Mouse (Mus musculus): ENCODE results near the gene Gm49322. TPM values are rescaled to one million over a fixed set of nuclear protein-coding genes. Genes with fewer than 3 reads are reported as not detected.
A peak's percentile ranks its signal among the peaks of the same experiment; 100 is the strongest.

Gm49322 gene
- polyA plus RNA-seq, 1 experiment from 2014 or later: 1.1 TPM

DNA sequence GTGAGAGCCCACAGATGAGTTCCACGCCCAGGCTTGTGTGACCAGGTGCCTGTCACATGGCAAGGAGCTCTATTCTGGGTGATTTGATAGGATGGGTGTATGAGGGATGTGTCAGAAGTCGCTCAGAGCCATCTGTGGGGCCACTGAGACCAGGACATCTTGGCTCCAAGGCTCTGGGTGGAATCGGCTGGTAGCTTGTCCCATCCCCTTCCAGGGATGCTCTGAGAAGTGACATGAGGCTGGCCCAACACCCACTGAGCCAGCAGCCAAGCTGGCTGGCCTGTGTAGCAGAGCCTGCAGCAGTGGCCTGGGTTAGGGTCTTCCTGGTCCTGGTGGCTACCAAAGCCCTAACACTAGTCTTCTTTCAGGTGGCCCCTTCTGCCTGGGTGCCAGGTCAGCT is 2.6 kb downstream of the Gm49322 start:
- DNase-seq (ENCODE audit: low spot score) (no peak), ATAC-seq (no peak)
- Histone ChIP-seq H3K4me2 (replicated peaks; ENCODE audit: low read depth, low read length) (no peak overlapping the region), H3K9me3 (ENCODE audit: low read length) (no peaks in the 10 kb centered on the region), H3K36me3 (ENCODE audit: insufficient read depth, low read length) (peaks cover 6% of the 10 kb centered on the region; the same call in 1 of the 2 replicates), H3K9ac (replicated peaks; ENCODE audit: low read depth) (no peak overlapping the region), H3K4me3 (ENCODE audit: low read depth, low read length) (no peak overlapping the region), H3K4me1 (ENCODE audit: insufficient read depth, low read depth, low read length) (peaks cover 6% of the 10 kb centered on the region; the same call in 1 of the 2 replicates), H3K27ac (ENCODE audit: low read length) (no peak overlapping the region), H3K27me3 (replicated peaks; ENCODE audit: insufficient read depth, low read length) (no peaks in the 10 kb centered on the region)
- TF ChIP-seq EP300 (IDR thresholded peaks at IDR 0.05): no peak
- no peak for TF ChIP-seq CTCF (IDR thresholded peaks at IDR 0.05)
- 90% methylated on average over 3 of the region's 3 CpGs for WGBS

DNA sequence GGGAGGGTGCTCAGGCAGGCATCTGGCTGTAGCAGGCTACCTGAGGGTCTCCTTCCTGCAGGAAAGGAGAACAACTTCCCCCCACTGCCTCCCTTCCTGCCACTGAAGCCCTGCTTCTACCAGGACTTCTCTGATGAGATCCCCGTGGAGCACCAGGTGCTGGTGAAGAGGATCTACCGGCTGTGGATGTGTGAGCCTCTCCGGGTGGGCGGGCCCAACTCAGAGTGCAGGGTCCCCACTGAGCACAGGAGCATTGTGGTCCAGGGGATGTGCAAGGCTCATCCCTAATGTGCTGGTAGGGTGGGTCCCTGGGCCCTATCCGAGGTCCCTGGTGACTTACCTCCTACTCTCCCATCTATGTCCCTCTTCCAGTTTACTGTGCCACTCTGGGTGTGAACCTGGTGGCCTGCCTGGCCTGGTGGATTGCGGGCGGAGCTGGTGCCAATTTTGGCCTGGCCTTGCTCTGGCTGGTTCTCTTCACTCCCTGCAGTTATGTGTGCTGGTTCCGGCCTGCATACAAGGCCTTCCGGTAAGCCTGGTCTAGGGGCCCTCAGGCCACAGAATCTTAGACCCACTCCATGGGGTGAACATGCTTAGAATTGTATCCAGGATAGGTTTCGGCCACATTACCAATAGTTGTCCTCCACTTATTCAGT is 3.6 kb downstream of the Gm49322 start:
- Histone ChIP-seq H3K9ac (replicated peaks; ENCODE audit: low read depth) (no peak overlapping the region), H3K4me1 (ENCODE audit: insufficient read depth, low read depth, low read length) (no peaks in the 10 kb centered on the region), H3K9me3 (ENCODE audit: low read length) (no peaks in the 10 kb centered on the region), H3K36me3 (ENCODE audit: insufficient read depth, low read length) (peaks cover 6% of the 10 kb centered on the region; the same call in 1 of the 2 replicates), H3K27ac (ENCODE audit: low read length) (no peak overlapping the region), H3K4me2 (replicated peaks; ENCODE audit: low read depth, low read length) (no peak overlapping the region), H3K27me3 (replicated peaks; ENCODE audit: insufficient read depth, low read length) (no peaks in the 10 kb centered on the region), H3K4me3 (ENCODE audit: low read depth, low read length) (no peak overlapping the region)
- no peak for DNase-seq (ENCODE audit: low spot score)
- 88% methylated on average over 10 of the region's 10 CpGs for WGBS
- ATAC-seq: no peak
- no peak for TF ChIP-seq CTCF (IDR thresholded peaks at IDR 0.05)
- TF ChIP-seq EP300 (IDR thresholded peaks at IDR 0.05): no peak

DNA sequence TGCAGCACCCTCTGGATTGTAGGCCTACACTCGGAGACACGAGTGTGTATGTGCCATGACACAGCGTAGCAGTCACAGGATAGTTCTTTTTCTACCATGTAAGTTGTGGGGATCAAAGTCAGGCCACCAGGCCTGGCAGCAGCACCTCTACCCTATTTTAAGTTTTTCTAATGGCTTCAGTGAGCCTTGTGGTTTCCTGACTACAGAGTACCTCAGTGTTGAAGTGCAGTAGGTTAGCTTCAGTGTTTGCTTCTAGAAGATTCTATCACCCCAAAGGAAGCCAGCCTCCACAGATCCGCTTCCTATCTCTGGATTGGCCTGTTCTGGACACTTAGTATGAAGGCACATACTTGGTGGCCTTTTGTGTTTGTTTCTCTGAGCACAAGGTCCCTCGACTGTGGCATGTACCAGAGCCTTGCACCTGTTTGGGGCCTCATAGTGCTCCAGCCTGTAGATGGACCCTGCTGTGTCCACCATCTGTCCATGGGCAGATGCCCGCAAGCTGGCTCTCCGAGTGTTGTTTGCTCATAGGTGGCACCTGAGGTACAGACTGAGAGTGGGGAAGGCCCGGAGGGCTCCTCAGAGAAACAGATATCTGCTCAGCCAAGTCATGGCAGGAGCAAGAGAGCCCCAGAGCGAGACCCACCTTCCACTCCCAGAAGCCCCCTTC is 4.4 kb downstream of the Gm49322 start:
- no peak overlapping the region for H3K4me2 ChIP-seq (replicated peaks; ENCODE audit: low read depth, low read length)
- no peak overlapping the region for H3K9ac ChIP-seq (replicated peaks; ENCODE audit: low read depth)
- peaks cover 13% of the 10 kb centered on the region; the same call in 1 of the 2 replicates for H3K36me3 ChIP-seq (ENCODE audit: insufficient read depth, low read length)
- ATAC-seq: no peak
- WGBS: 90% methylated on average over 9 of the region's 9 CpGs
- no peaks in the 10 kb centered on the region for H3K27me3 ChIP-seq (replicated peaks; ENCODE audit: insufficient read depth, low read length)
- H3K9me3 ChIP-seq (ENCODE audit: low read length): no peaks in the 10 kb centered on the region
- H3K4me1 ChIP-seq (ENCODE audit: insufficient read depth, low read depth, low read length): no peaks in the 10 kb centered on the region
- no peak overlapping the region for H3K4me3 ChIP-seq (ENCODE audit: low read depth, low read length)
- DNase-seq (ENCODE audit: low spot score): no peak
- no peak for TF ChIP-seq CTCF (IDR thresholded peaks at IDR 0.05)
- TF ChIP-seq EP300 (IDR thresholded peaks at IDR 0.05): no peak
- H3K27ac ChIP-seq (ENCODE audit: low read length): no peak overlapping the region

DNA sequence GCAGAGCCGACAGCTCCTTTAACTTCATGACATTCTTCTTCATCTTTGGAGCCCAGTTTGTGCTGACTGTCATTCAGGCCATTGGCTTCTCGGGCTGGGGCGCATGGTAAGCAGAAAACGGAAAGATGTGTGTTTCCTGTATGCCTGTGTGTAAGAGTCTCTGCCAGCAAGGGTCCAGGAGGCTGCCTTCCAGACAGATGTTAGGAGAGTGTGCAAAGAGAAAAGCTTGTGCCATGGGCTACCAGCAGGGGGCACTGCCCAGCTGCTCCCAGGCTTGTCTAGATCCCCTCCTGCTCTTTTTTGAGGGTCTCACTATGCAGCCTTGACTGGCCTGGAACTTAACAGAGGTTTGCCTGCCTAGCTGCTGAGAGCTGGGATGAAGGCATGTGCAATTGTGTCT is 5.2 kb downstream of the Gm49322 start:
- no peak overlapping the region for H3K4me3 ChIP-seq (ENCODE audit: low read depth, low read length)
- ATAC-seq (peak; percentile 50; the same call in 1 of the 2 replicates), DNase-seq (ENCODE audit: low spot score) (peak; percentile 69)
- no peaks in the 10 kb centered on the region for H3K9me3 ChIP-seq (ENCODE audit: low read length)
- no peak overlapping the region for H3K9ac ChIP-seq (replicated peaks; ENCODE audit: low read depth)
- no peak overlapping the region for H3K27ac ChIP-seq (ENCODE audit: low read length)
- peaks cover 13% of the 10 kb centered on the region; the same call in 1 of the 2 replicates for H3K36me3 ChIP-seq (ENCODE audit: insufficient read depth, low read length)
- no peak for TF ChIP-seq EP300 (IDR thresholded peaks at IDR 0.05)
- peak; percentile 86 for TF ChIP-seq CTCF (IDR thresholded peaks at IDR 0.05)
- H3K27me3 ChIP-seq (replicated peaks; ENCODE audit: insufficient read depth, low read length): no peaks in the 10 kb centered on the region
- no peak overlapping the region for H3K4me2 ChIP-seq (replicated peaks; ENCODE audit: low read depth, low read length)
- no peaks in the 10 kb centered on the region for H3K4me1 ChIP-seq (ENCODE audit: insufficient read depth, low read depth, low read length)
- WGBS: 56% methylated on average over 4 of the region's 4 CpGs

DNA sequence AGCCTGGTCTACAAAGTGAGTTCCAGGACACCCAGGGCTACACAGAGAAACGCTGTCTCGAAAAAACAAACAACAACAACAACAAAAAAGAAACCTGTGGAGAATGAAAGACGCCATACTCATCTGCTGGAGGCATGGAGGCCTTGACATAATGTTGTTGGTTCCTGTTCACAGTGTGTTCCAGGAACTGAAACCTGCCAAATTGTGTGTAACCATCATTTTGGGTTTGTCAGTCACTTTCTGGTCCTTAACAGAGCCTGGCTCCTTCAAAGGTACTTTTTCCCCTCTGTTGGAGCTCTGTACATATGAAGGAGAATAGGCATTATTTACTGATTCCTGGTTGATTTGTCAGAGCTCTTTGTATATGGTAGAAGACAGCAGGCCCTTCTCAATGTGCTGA is 6.1 kb downstream of the Gm49322 start:
- no peak for DNase-seq (ENCODE audit: low spot score)
- ATAC-seq: no peak
- H3K4me1 ChIP-seq (ENCODE audit: insufficient read depth, low read depth, low read length): no peaks in the 10 kb centered on the region
- H3K4me2 ChIP-seq (replicated peaks; ENCODE audit: low read depth, low read length): no peak overlapping the region
- TF ChIP-seq EP300 (IDR thresholded peaks at IDR 0.05): no peak
- no peak for TF ChIP-seq CTCF (IDR thresholded peaks at IDR 0.05)
- H3K36me3 ChIP-seq (ENCODE audit: insufficient read depth, low read length): peaks cover 7% of the 10 kb centered on the region; the same call in 1 of the 2 replicates
- H3K27me3 ChIP-seq (replicated peaks; ENCODE audit: insufficient read depth, low read length): no peaks in the 10 kb centered on the region
- WGBS: 92% methylated on average over 3 of the region's 3 CpGs
- no peak overlapping the region for H3K27ac ChIP-seq (ENCODE audit: low read length)
- H3K9me3 ChIP-seq (ENCODE audit: low read length): no peaks in the 10 kb centered on the region
- H3K9ac ChIP-seq (replicated peaks; ENCODE audit: low read depth): no peak overlapping the region
- no peak overlapping the region for H3K4me3 ChIP-seq (ENCODE audit: low read depth, low read length)

DNA sequence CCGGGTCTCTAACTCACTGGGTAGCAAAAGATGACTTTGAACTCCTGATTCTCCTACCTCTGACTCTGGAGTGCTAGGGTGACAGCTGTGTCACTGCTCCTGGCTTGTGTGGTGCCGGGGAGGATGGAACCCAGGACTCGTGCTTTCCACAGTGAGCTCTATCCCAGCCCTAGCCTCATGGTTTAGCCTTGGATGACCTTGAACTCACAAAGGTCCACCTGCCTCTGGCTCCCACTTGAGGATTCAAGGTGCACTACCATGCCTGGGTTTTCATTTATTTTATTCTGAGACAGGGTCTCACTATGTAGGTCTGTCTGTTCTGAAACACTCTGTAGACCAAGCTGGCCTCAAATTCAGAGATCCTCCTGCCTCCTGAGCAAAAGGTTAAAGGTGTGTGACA is 8.0 kb downstream of the Gm49322 start:
- DNase-seq (ENCODE audit: low spot score): no peak
- no peaks in the 10 kb centered on the region for H3K4me1 ChIP-seq (ENCODE audit: insufficient read depth, low read depth, low read length)
- H3K9me3 ChIP-seq (ENCODE audit: low read length): no peaks in the 10 kb centered on the region
- H3K27ac ChIP-seq (ENCODE audit: low read length): no peak overlapping the region
- WGBS: 79% methylated on average over 3 of the region's 3 CpGs
- TF ChIP-seq CTCF (IDR thresholded peaks at IDR 0.05) (0 out of 2 replicates have a peak, but pooled peaks have one; percentile 8), EP300 (IDR thresholded peaks at IDR 0.05) (no peak)
- H3K36me3 ChIP-seq (ENCODE audit: insufficient read depth, low read length): peaks cover 7% of the 10 kb centered on the region; the same call in 1 of the 2 replicates
- no peak overlapping the region for H3K9ac ChIP-seq (replicated peaks; ENCODE audit: low read depth)
- no peaks in the 10 kb centered on the region for H3K27me3 ChIP-seq (replicated peaks; ENCODE audit: insufficient read depth, low read length)
- ATAC-seq: no peak
- no peak overlapping the region for H3K4me2 ChIP-seq (replicated peaks; ENCODE audit: low read depth, low read length)
- no peak overlapping the region for H3K4me3 ChIP-seq (ENCODE audit: low read depth, low read length)

Measured in lung, postnatal 0 days (tissue).